Mouse (Mus musculus) CH12.LX (cell line): ENCODE measurements around the gene Ezr. TPM values are rescaled to one million over a fixed set of nuclear protein-coding genes. Genes with fewer than 3 reads are reported as not detected.

Experiments
- DNase-seq: peaks from one replicate; pipeline ENCODE4 v3.0.0-alpha.2; 2013; ENCODE audit errors: extremely low read depth
- H3K27ac ChIP-seq: 2 replicates; pipeline ENCODE4 v1.5.1; 2012; ENCODE audit warnings: low read depth, mild to moderate bottlenecking, control low read depth, moderate library complexity; ENCODE audit not compliant: insufficient read depth
- H3K27me3 ChIP-seq: replicated peaks from 2 replicates; pipeline ENCODE3; 2012; ENCODE audit warnings: inconsistent platforms
- H3K36me3 ChIP-seq, 2 experiments: replicated peaks in 1 of 2; 2 replicates each; pipeline versions ENCODE3 to v1.6.1; 2012; ENCODE audit warnings: inconsistent platforms in 1 of 2, low read length in 1 of 2, mild to moderate bottlenecking in 1 of 2, mixed read lengths in 1 of 2, moderate library complexity in 1 of 2; ENCODE audit not compliant: control insufficient read depth in 1 of 2, insufficient read depth in 1 of 2
- H3K4me1 ChIP-seq, 2 experiments: 2 replicates each; pipeline ENCODE4 v1.6.1; 2012; ENCODE audit warnings: inconsistent platforms in 1 of 2, moderate library complexity in 1 of 2; ENCODE audit not compliant: insufficient read depth in 2 of 2, control insufficient read depth in 1 of 2
- H3K4me2 ChIP-seq: 2 replicates; pipeline ENCODE4 v1.6.1; 2012; ENCODE audit warnings: low read depth, mild to moderate bottlenecking, control low read depth; ENCODE audit not compliant: poor library complexity, insufficient read depth, severe bottlenecking
- H3K4me3 ChIP-seq, 3 experiments: fragments of 150-350 bp in 1 of 3; sonication (generic) in 1 of 3; replicated peaks in 1 of 3; 2 replicates each; pipeline versions ENCODE3 to v1.5.1; 2011 to 2012; ENCODE audit warnings: low read depth in 2 of 3, low read length in 2 of 3, mild to moderate bottlenecking in 2 of 3, moderate library complexity in 2 of 3, control low read depth in 1 of 3, improper control_type of control experiment in 1 of 3, inconsistent platforms in 1 of 3, mixed read lengths in 1 of 3; ENCODE audit not compliant: poor library complexity in 1 of 3
- H3K79me2 ChIP-seq: replicated peaks from 2 replicates; pipeline ENCODE4 v1.6.1; 2012; ENCODE audit warnings: mild to moderate bottlenecking, moderate library complexity; ENCODE audit not compliant: control insufficient read depth, poor library complexity, insufficient read depth, severe bottlenecking; ENCODE audit errors: extremely low read depth
- H3K9ac ChIP-seq: 2 replicates; pipeline ENCODE4 v1.6.1; 2012; ENCODE audit warnings: low read depth, mild to moderate bottlenecking, control low read depth, moderate library complexity; ENCODE audit not compliant: insufficient read depth
- H3K9me3 ChIP-seq: replicated peaks from 2 replicates; pipeline ENCODE3; 2012; ENCODE audit warnings: low read length, inconsistent platforms, mixed read lengths
- BHLHE40 ChIP-seq: IDR thresholded peaks from 2 replicates; pipeline ENCODE4 v1.6.1; 2011; ENCODE audit warnings: mild to moderate bottlenecking, low read depth, low read length, improper control_type of control experiment
- CHD1 ChIP-seq: IDR thresholded peaks from 2 replicates; pipeline ENCODE4 v1.6.1; 2012; ENCODE audit warnings: low read depth, low read length, improper control_type of control experiment, inconsistent platforms
- CHD2 ChIP-seq: IDR thresholded peaks from 2 replicates; pipeline ENCODE4 v1.6.1; 2011; ENCODE audit warnings: low read length, improper control_type of control experiment
- EP300 ChIP-seq: IDR thresholded peaks from 2 replicates; pipeline ENCODE4 v1.6.1; 2011; ENCODE audit warnings: low read length, improper control_type of control experiment
- ETS1 ChIP-seq: conservative IDR thresholded peaks from 2 replicates; pipeline ENCODE4 v1.6.1; 2012; ENCODE audit warnings: low read depth, mild to moderate bottlenecking, inconsistent platforms, low read length, improper control_type of control experiment, moderate library complexity
- HCFC1 ChIP-seq: IDR thresholded peaks from 2 replicates; pipeline ENCODE4 v1.6.1; 2012; ENCODE audit warnings: low read depth, mild to moderate bottlenecking, inconsistent platforms, low read length, improper control_type of control experiment
- IRF4 ChIP-seq: IDR thresholded peaks from 2 replicates; pipeline ENCODE4 v1.6.1; 2014; ENCODE audit warnings: low read depth, mild to moderate bottlenecking, inconsistent platforms, low read length, improper control_type of control experiment
- JUND ChIP-seq: conservative IDR thresholded peaks from 2 replicates; pipeline ENCODE4 v1.6.1; 2011; ENCODE audit warnings: low read depth, low read length, improper control_type of control experiment
- MAFK ChIP-seq: IDR thresholded peaks from 2 replicates; pipeline ENCODE4 v1.6.1; 2011; ENCODE audit warnings: low read length, improper control_type of control experiment; ENCODE audit not compliant: insufficient replicate concordance
- MXI1 ChIP-seq: IDR thresholded peaks from 2 replicates; pipeline ENCODE4 v1.6.1; 2011; ENCODE audit warnings: mild to moderate bottlenecking, low read depth, low read length, improper control_type of control experiment
- MYC ChIP-seq: IDR thresholded peaks from 2 replicates; pipeline ENCODE4 v1.6.1; 2011; ENCODE audit warnings: low read depth, mild to moderate bottlenecking, improper control_type of control experiment, low read length
- NRF1 ChIP-seq: IDR thresholded peaks from 2 replicates; pipeline ENCODE4 v1.6.1; 2014; ENCODE audit warnings: low read depth, mild to moderate bottlenecking, inconsistent platforms, low read length, improper control_type of control experiment, moderate library complexity
- PAX5 ChIP-seq: IDR thresholded peaks from 2 replicates; pipeline ENCODE4 v1.6.1; 2012; ENCODE audit warnings: low read length, inconsistent platforms, mixed read lengths
- POLR2A ChIP-seq: IDR thresholded peaks from 2 replicates; pipeline ENCODE4 v1.6.1; 2011; ENCODE audit warnings: low read depth, mild to moderate bottlenecking, improper control_type of control experiment, low read length
- POLR2AphosphoS2 ChIP-seq: IDR thresholded peaks from 2 replicates; pipeline ENCODE4 v1.6.1; 2011; ENCODE audit warnings: low read depth, low read length, improper control_type of control experiment
- RCOR1 ChIP-seq: conservative IDR thresholded peaks from 2 replicates; pipeline ENCODE4 v1.6.1; 2012; ENCODE audit warnings: low read depth, mild to moderate bottlenecking, inconsistent platforms, low read length, improper control_type of control experiment
- SIN3A ChIP-seq: IDR thresholded peaks from 2 replicates; pipeline ENCODE4 v1.6.1; 2012; ENCODE audit warnings: low read length, improper control_type of control experiment, inconsistent platforms
- TBP ChIP-seq: conservative IDR thresholded peaks from 2 replicates; pipeline ENCODE4 v1.6.1; 2011; ENCODE audit warnings: low read depth, low read length, improper control_type of control experiment
- TCF12 ChIP-seq: IDR thresholded peaks from 2 replicates; pipeline ENCODE4 v1.6.1; 2014; ENCODE audit warnings: low read depth, mild to moderate bottlenecking, inconsistent platforms, low read length, improper control_type of control experiment
- USF2 ChIP-seq: conservative IDR thresholded peaks from 2 replicates; pipeline ENCODE4 v1.6.1; 2011; ENCODE audit warnings: low read depth, low read length, improper control_type of control experiment
- ZC3H11A ChIP-seq: IDR thresholded peaks from 2 replicates; pipeline ENCODE4 v1.6.1; 2012; ENCODE audit warnings: low read depth, mild to moderate bottlenecking, inconsistent platforms, low read length, improper control_type of control experiment
- ZKSCAN1 ChIP-seq: IDR thresholded peaks from 2 replicates; pipeline ENCODE4 v1.6.1; 2012; ENCODE audit warnings: low read depth, inconsistent platforms, low read length, improper control_type of control experiment, borderline replicate concordance
- ZNF384 ChIP-seq: IDR thresholded peaks from 2 replicates; pipeline ENCODE4 v1.6.1; 2012; ENCODE audit warnings: low read depth, low read length, improper control_type of control experiment, inconsistent platforms
- dilution Hi-C: fragments of 300-500 bp; cut with MboI; formaldehyde crosslinking; loops from 2 replicates; pipeline ENCODE4 v1.14.3; 2020; ENCODE audit warnings: low sequenced_read_pairs; ENCODE audit not compliant: extremely low pct_unique_long_range_greater_than_20kb, extremely low pct_ligation_motif_present
- in situ Hi-C: fragments of 300-500 bp; cut with MboI; formaldehyde crosslinking; loops from 3 replicates; pipeline ENCODE4 v1.14.3; 2019; ENCODE audit warnings: low sequenced_read_pairs, low pct_ligation_motif_present, low pct_unique_long_range_greater_than_20kb, mixed read lengths
- polyA plus RNA-seq: library from polyadenylated mRNA; unstranded; fragments of >175 nt; gene quantifications from 2 replicates; pipeline ENCODE4 v1.2.1, GENCODE M21; 2012; ENCODE audit warnings: low read depth; ENCODE audit not compliant: insufficient read length
- total RNA-seq, 2 experiments: library from RNA; depleted of rRNA; stranded (reverse); fragments of 300-350 nt in 1 of 2; fragments of >200 nt in 1 of 2; gene quantifications; 2 replicates each; pipeline ENCODE4 v1.2.3; 2012 to 2014

The Ezr gene
- total and polyA plus RNA-seq, 3 experiments, result 107 to 207 (median 123) TPM

- no peak for DNase-seq
- peaks cover 14% of the 10 kb centered on the region for H3K9me3 ChIP-seq
- no peaks in the 10 kb centered on the region for H3K36me3 ChIP-seq
- H3K27me3 ChIP-seq, result no peaks in the 10 kb centered on the region
- H3K79me2 ChIP-seq, result no peaks in the 10 kb centered on the region
- TF ChIP-seq POLR2AphosphoS2, result no peak
- no peak for TF ChIP-seq ZC3H11A
- TF ChIP-seq MAFK, result no peak
- no peak for TF ChIP-seq CHD1
- TF ChIP-seq HCFC1, result no peak
- TF ChIP-seq CHD2, result no peak
- H3K9ac ChIP-seq, result no peak overlapping the region
- H3K4me2 ChIP-seq, result no peak overlapping the region
- in situ Hi-C loops (no loop called here), dilution Hi-C loops (no loop called here)
- peaks cover 0 to 6% of the 10 kb centered on the region in 2 experiments; a peak in 1 of 4 replicates for H3K4me1 ChIP-seq
- no peak overlapping the region for H3K4me3 ChIP-seq
- H3K27ac ChIP-seq, result no peak overlapping the region
Measured at GRCm38 (mm10) chr17:6804853-6805543, 22.4 kb upstream of the Ezr start.

GRCm38 (mm10) chr17:6804111-6804510, 21.5 kb upstream of the Ezr start:
- no peaks in the 10 kb centered on the region for H3K79me2 ChIP-seq
- dilution Hi-C loops, result no loop called here
- H3K4me2 ChIP-seq, result no peak overlapping the region
- in situ Hi-C loops, result no loop called here
- no peaks in the 10 kb centered on the region for H3K27me3 ChIP-seq
- H3K4me1 ChIP-seq, result peaks cover 0 to 6% of the 10 kb centered on the region in 2 experiments; a peak in 1 of 4 replicates
- DNase-seq, result no peak
- peaks cover 14% of the 10 kb centered on the region for H3K9me3 ChIP-seq
- TF ChIP-seq MYC (no peak), TBP (no peak), ZNF384 (no peak), MAFK (no peak), POLR2A (no peak), RCOR1 (no peak), USF2 (no peak), EP300 (no peak), TCF12 (no peak), NRF1 (no peak), BHLHE40 (no peak), JUND (no peak), PAX5 (no peak), SIN3A (no peak), MXI1 (no peak), ETS1 (no peak), IRF4 (no peak), ZKSCAN1 (no peak)
- no peak overlapping the region for H3K4me3 ChIP-seq
- H3K36me3 ChIP-seq, result no peaks in the 10 kb centered on the region
- no peak overlapping the region for H3K9ac ChIP-seq
- no peak overlapping the region for H3K27ac ChIP-seq
